Mouse (Mus musculus): Measurements from ENCODE around the gene Smyd4.

- no peak for TF ChIP-seq CTCF (IDR thresholded peaks at IDR 0.05; ENCODE audit: extremely low read depth, insufficient read depth, low read length)
- TF ChIP-seq POLR2A (IDR thresholded peaks at IDR 0.05; ENCODE audit: extremely low read depth, insufficient read depth, low read length) = no peak
Measured at GRCm38 (mm10) chr11:75438194-75438593, 90.0 kb downstream of the Smyd4 start.

All from cortical plate, adult 2 months (tissue).